Mouse (Mus musculus) lung, postnatal 10 days (tissue): ENCODE measurements around the gene Tpm3-rs7.
"Not testable (repeated sequence)": the region's sequence is repeated elsewhere in the genome, so short reads cannot be mapped to it uniquely, and the experiment has no call there.

Source experiments
- DNase-seq: peaks from one replicate; pipeline ENCODE4 v3.0.0; 2021

The Tpm3-rs7 gene

DNA sequence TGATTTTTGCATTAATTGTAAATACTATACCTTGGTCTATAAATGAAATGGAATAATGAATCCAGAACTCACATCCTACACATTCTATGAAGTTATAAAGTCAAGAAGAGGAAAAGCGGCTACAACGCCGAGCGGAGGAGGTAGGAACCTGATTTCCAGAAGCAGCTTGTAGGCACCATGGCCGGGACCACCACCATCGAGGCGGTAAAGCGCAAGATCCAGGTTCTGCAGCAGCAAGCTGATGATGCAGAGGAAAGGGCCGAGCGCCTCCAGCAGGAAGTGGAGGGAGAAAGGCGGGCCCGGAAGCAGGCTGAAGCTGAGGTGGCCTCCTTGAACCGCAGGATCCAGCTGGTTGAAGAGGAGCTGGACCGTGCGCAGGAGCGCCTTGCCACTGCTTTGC lies at the start of gene Tpm3-rs7:
Tpm3-rs7 (plus strand) TSS at position 110 of the 400 bp plus-strand sequence.
- DNase-seq = not testable (repeated sequence)

DNA sequence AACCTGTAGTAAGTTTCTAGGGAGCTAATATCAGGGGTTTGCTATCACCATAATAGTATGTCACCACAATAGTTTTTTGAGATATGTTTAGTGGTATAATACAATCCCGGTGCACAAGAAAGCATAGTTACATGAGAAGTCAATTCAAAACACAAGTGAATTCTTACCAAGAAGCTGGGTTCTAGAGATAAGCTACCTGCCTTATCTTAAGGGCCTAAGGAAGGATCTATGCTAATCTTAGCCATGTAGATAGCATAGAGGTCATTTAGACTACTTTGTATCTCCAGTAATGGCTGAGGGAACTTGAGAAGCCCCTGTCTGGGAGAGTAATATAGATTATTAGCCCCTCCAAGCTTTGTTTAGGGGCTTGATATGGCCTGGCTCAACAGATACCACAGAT lies 2.6 kb downstream of the Tpm3-rs7 start:
- no peak for DNase-seq

DNA sequence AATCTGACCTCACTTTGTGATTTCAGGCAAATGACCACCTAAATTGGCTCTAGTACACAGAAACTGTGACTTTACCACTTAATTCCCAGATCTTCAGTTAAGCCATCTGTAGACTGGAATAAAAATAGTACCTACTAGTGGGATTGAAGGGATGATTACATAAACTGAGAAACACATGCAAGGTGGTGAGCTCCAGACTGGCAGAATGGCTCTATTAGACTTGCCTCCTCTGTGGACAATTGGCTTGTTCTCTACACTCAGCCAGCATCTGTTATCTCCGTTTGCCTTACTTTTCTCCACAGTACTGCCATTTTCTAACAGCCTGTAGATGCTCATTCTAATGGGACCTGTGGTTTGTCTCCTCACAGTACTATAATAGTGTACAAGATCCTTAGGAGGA lies 49.0 kb downstream of the Tpm3-rs7 start:
- no peak for DNase-seq
